Mouse (Mus musculus): Measurements from ENCODE around the gene Jsrp1.
"Not testable (repeated sequence)": the region's sequence is repeated elsewhere in the genome, so short reads cannot be mapped to it uniquely, and the experiment has no call there.

DNA sequence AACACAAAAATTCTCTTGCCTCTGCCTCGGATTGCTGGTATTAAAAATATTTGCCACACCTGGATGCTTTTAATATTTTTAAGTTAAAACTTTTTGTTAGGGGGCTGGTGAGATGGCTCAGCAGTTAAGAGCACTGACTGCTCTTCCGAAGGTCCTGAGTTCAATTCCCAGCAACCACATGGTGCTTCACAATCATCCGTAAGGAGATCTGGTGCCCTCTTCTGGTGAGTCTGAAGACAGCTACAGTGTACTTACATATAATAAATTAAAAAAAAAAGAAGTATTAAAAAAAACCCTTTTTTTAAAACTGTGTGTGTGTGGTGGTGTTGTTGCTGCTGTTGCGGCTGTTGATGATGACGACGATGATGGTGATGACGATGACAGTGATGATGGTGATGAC, 4.7 kb upstream of the Jsrp1 start:
- TF ChIP-seq CTCF (IDR thresholded peaks at IDR 0.05; ENCODE audit: borderline replicate concordance, insufficient read depth, low read length); POLR2A (IDR thresholded peaks at IDR 0.05; ENCODE audit: low read depth, low read length): not testable (repeated sequence)
